Mouse (Mus musculus) MEL (cell line): Measurements from ENCODE around the gene Scn8a. TPM values are rescaled to one million over a fixed set of nuclear protein-coding genes. Genes with fewer than 3 reads are reported as not detected.

Experiments used
- DNase-seq: peaks from one replicate; pipeline ENCODE4 v3.0.0; 2011; ENCODE audit warnings: low read depth, low spot score
- H3K27ac ChIP-seq: 2 replicates; pipeline ENCODE4 v1.5.1; 2012; ENCODE audit warnings: low read depth, mild to moderate bottlenecking, control low read depth, low read length, moderate library complexity; ENCODE audit not compliant: control insufficient read depth
- H3K27me3 ChIP-seq, 2 experiments: fragments of 150-350 bp in 1 of 2; sonication (generic) in 1 of 2; 2 replicates each; pipeline ENCODE4 v1.6.1; 2012; ENCODE audit warnings: low read length in 2 of 2, mild to moderate bottlenecking in 2 of 2, improper control_type of control experiment in 1 of 2, moderate library complexity in 1 of 2; ENCODE audit not compliant: insufficient read depth in 2 of 2, control insufficient read depth in 1 of 2
- H3K36me3 ChIP-seq, 2 experiments: 2 replicates each; pipeline ENCODE4 v1.6.1; 2012 to 2014; ENCODE audit warnings: low read length in 2 of 2, improper control_type of control experiment in 1 of 2, inconsistent platforms in 1 of 2, mild to moderate bottlenecking in 1 of 2; ENCODE audit not compliant: insufficient read depth in 2 of 2, control insufficient read depth in 1 of 2
- H3K4me1 ChIP-seq, 2 experiments: fragments of 150-350 bp in 1 of 2; sonication (generic) in 1 of 2; 2 replicates each; pipeline ENCODE4 v1.6.1; 2012; ENCODE audit warnings: low read length in 2 of 2, improper control_type of control experiment in 1 of 2, mild to moderate bottlenecking in 1 of 2; ENCODE audit not compliant: insufficient read depth in 2 of 2, control insufficient read depth in 1 of 2
- H3K4me3 ChIP-seq, 2 experiments: fragments of 150-350 bp in 1 of 2; sonication (generic) in 1 of 2; 2 replicates each; pipeline ENCODE4 v1.5.1; 2012; ENCODE audit warnings: low read depth in 2 of 2, low read length in 2 of 2, mild to moderate bottlenecking in 2 of 2, moderate library complexity in 2 of 2, control low read depth in 1 of 2, improper control_type of control experiment in 1 of 2; ENCODE audit not compliant: control insufficient read depth in 1 of 2, insufficient read depth in 1 of 2
- H3K79me2 ChIP-seq: 2 replicates; pipeline ENCODE4 v1.6.1; 2012; ENCODE audit warnings: mild to moderate bottlenecking, low read length, moderate library complexity; ENCODE audit not compliant: control insufficient read depth, poor library complexity, insufficient read depth
- H3K9ac ChIP-seq: 2 replicates; pipeline ENCODE4 v1.6.1; 2012; ENCODE audit warnings: low read depth, mild to moderate bottlenecking, control low read depth, low read length, moderate library complexity; ENCODE audit not compliant: control insufficient read depth, poor library complexity, severe bottlenecking
- H3K9me3 ChIP-seq: fragments of 150-350 bp; sonication (generic); replicated peaks from 2 replicates; pipeline ENCODE4 v1.6.1; 2012; ENCODE audit warnings: mild to moderate bottlenecking, low read length, improper control_type of control experiment, moderate library complexity; ENCODE audit not compliant: insufficient read depth
- CHD2 ChIP-seq: IDR thresholded peaks from 2 replicates; pipeline ENCODE4 v1.6.1; 2011; ENCODE audit warnings: low read length, improper control_type of control experiment
- CTCF ChIP-seq, 3 experiments: IDR thresholded peaks in 2 of 3; conservative IDR thresholded peaks in 1 of 3; 2 replicates each; pipeline ENCODE4 v1.5.1; 2011 to 2012; ENCODE audit warnings: low read length in 3 of 3, low read depth in 2 of 3, mild to moderate bottlenecking in 2 of 3, improper control_type of control experiment in 1 of 3, inconsistent platforms in 1 of 3, mixed read lengths in 1 of 3, moderate library complexity in 1 of 3; ENCODE audit not compliant: control insufficient read depth in 1 of 3, insufficient read depth in 1 of 3, poor library complexity in 1 of 3, severe bottlenecking in 1 of 3
- ELF1 ChIP-seq: IDR thresholded peaks from 2 replicates; pipeline ENCODE4 v1.6.1; 2014; ENCODE audit warnings: low read depth, mild to moderate bottlenecking, inconsistent platforms, low read length, improper control_type of control experiment, moderate library complexity
- ETS1 ChIP-seq: IDR thresholded peaks from 2 replicates; pipeline ENCODE4 v1.6.1; 2012; ENCODE audit warnings: low read depth, mild to moderate bottlenecking, inconsistent platforms, low read length, improper control_type of control experiment, moderate library complexity
- HCFC1 ChIP-seq: IDR thresholded peaks from 2 replicates; pipeline ENCODE4 v1.6.1; 2012; ENCODE audit warnings: low read depth, mild to moderate bottlenecking, inconsistent platforms, low read length, improper control_type of control experiment, moderate library complexity
- JUND ChIP-seq: IDR thresholded peaks from 2 replicates; pipeline ENCODE4 v1.6.1; 2011; ENCODE audit warnings: low read depth, mild to moderate bottlenecking, improper control_type of control experiment, low read length
- MAFK ChIP-seq: IDR thresholded peaks from 2 replicates; pipeline ENCODE4 v1.6.1; 2011; ENCODE audit warnings: low read depth, mild to moderate bottlenecking, low read length, improper control_type of control experiment, borderline replicate concordance
- MAZ ChIP-seq: IDR thresholded peaks from 2 replicates; pipeline ENCODE4 v1.6.1; 2012; ENCODE audit warnings: low read depth, mild to moderate bottlenecking, inconsistent platforms, low read length, improper control_type of control experiment
- MYB ChIP-seq: IDR thresholded peaks from 2 replicates; pipeline ENCODE4 v1.6.1; 2011; ENCODE audit warnings: mild to moderate bottlenecking, low read depth, low read length, improper control_type of control experiment
- MYC ChIP-seq: IDR thresholded peaks from 2 replicates; pipeline ENCODE4 v1.6.1; 2011; ENCODE audit warnings: low read depth, mild to moderate bottlenecking, low read length, improper control_type of control experiment, moderate library complexity
- POLR2A ChIP-seq, 2 experiments: IDR thresholded peaks; 2 replicates each; pipeline ENCODE4 v1.6.1; 2011 to 2012; ENCODE audit warnings: low read length in 2 of 2, mild to moderate bottlenecking in 2 of 2, control low read depth in 1 of 2, improper control_type of control experiment in 1 of 2, low read depth in 1 of 2, moderate library complexity in 1 of 2; ENCODE audit not compliant: control insufficient read depth in 1 of 2, insufficient read depth in 1 of 2, poor library complexity in 1 of 2
- POLR2AphosphoS5 ChIP-seq: IDR thresholded peaks from 2 replicates; pipeline ENCODE4 v1.6.1; 2012; ENCODE audit warnings: low read depth, borderline replicate concordance, mild to moderate bottlenecking, inconsistent platforms, low read length, moderate library complexity, mixed read lengths
- RAD21 ChIP-seq: IDR thresholded peaks from 2 replicates; pipeline ENCODE4 v1.6.1; 2011; ENCODE audit warnings: mild to moderate bottlenecking, low read depth, low read length, improper control_type of control experiment
- SIN3A ChIP-seq: IDR thresholded peaks from 2 replicates; pipeline ENCODE4 v1.6.1; 2012; ENCODE audit warnings: low read length, improper control_type of control experiment, inconsistent platforms
- SMC3 ChIP-seq: IDR thresholded peaks from 2 replicates; pipeline ENCODE4 v1.6.1; 2011; ENCODE audit warnings: low read depth, low read length, improper control_type of control experiment
- TCF12 ChIP-seq: IDR thresholded peaks from 2 replicates; pipeline ENCODE4 v1.6.1; 2014; ENCODE audit warnings: low read depth, mild to moderate bottlenecking, inconsistent platforms, low read length, improper control_type of control experiment, moderate library complexity
- ZNF384 ChIP-seq: IDR thresholded peaks from 2 replicates; pipeline ENCODE4 v1.6.1; 2012; ENCODE audit warnings: low read depth, mild to moderate bottlenecking, inconsistent platforms, low read length, improper control_type of control experiment
- polyA plus RNA-seq, 2 experiments: library from polyadenylated mRNA; stranded (reverse) in 1 of 2; unstranded in 1 of 2; fragments of >175 nt in 1 of 2; fragments of >200 nt in 1 of 2; gene quantifications; 2 replicates each; pipeline versions ENCODE4 v1.2.1 to v1.2.4; 2012; ENCODE audit warnings: low replicate concordance in 2 of 2, low read depth in 1 of 2; ENCODE audit not compliant: insufficient read length in 2 of 2, insufficient read depth in 1 of 2, missing spikeins in 1 of 2
- total RNA-seq: library from RNA; depleted of rRNA; stranded (reverse); fragments of 300-350 nt; gene quantifications from 2 replicates; pipeline ENCODE4 v1.2.3, GENCODE M21; 2012

Gene Scn8a
- total and polyA plus RNA-seq, 3 experiments = 0.01 to 0.08 TPM; not detected in 1

GRCm38 (mm10) chr15:101077813-101078730 is 208.4 kb downstream of the Scn8a start, which contains the start of gene Fignl2:
Gene Fignl2, minus strand, starts transcription at chr15:101078567.
- H3K36me3 ChIP-seq = no peaks in the 10 kb centered on the region
- no peak for DNase-seq
- H3K79me2 ChIP-seq = no peaks in the 10 kb centered on the region
- H3K4me3 ChIP-seq = no peak within 1 kb of the TSS
- H3K27me3 ChIP-seq = peaks cover 0 to 5% of the 10 kb centered on the region in 2 experiments; a peak in 2 of 4 replicates
- H3K4me1 ChIP-seq = no peaks in the 10 kb centered on the region
- H3K9ac ChIP-seq = no peak within 1 kb of the TSS
- peak in 1 of 2 experiments; percentile 22; a peak in 1 of 4 replicates for TF ChIP-seq POLR2A (IDR thresholded peaks at IDR 0.05; ENCODE audit: control insufficient read depth in 1 of 2, insufficient read depth in 1 of 2, low read depth in 1 of 2, low read length in 2 of 2, poor library complexity in 1 of 2)
- TF ChIP-seq ETS1 = no peak
- H3K27ac ChIP-seq = no peak within 1 kb of the TSS
- no peaks in the 10 kb centered on the region for H3K9me3 ChIP-seq

DNA sequence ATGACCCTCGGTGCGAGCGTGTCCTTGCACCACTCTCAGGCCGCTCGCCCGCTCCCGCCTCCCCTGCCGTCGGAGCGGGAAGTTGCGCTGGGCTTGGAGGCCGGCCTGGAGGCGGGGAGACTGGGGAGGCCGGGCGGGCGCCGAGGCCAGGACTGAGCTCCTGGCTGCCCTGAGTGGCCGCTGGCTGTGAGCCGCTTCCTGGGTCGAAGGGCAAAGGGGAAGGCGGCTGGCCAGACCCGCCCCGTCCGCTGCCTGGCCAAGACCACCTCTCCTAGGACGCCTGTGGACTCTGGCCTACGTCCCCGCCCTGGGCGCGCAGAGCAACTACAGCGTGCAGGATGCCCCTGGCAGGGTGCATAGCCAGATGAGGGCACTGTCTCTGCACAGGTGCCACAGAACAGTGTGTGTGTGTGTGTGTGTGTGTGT is 209.1 kb downstream of the Scn8a start:
- no peak overlapping the region for H3K4me3 ChIP-seq
- no peak overlapping the region for H3K27ac ChIP-seq
- peaks cover 2 to 5% of the 10 kb centered on the region in 2 experiments; a peak in 3 of 4 replicates for H3K27me3 ChIP-seq
- no peak for DNase-seq
- TF ChIP-seq JUND (no peak), CHD2 (no peak), HCFC1 (no peak), MYC (no peak), ELF1 (no peak), TCF12 (no peak), MAFK (no peak), SMC3 (no peak), CTCF (IDR thresholded peaks at IDR 0.05 in 2 of 3, conservative IDR thresholded peaks at IDR 0.05 in 1 of 3; ENCODE audit: control insufficient read depth in 1 of 3, insufficient read depth in 1 of 3, low read depth in 2 of 3, low read length in 3 of 3, poor library complexity in 1 of 3, severe bottlenecking in 1 of 3) (no peak), SIN3A (no peak), MYB (no peak), ZNF384 (no peak), RAD21 (no peak), MAZ (no peak), POLR2A (IDR thresholded peaks at IDR 0.05; ENCODE audit: control insufficient read depth in 1 of 2, insufficient read depth in 1 of 2, low read depth in 1 of 2, low read length in 2 of 2, poor library complexity in 1 of 2) (no peak), POLR2AphosphoS5 (no peak)
- H3K9me3 ChIP-seq = no peaks in the 10 kb centered on the region
- no peaks in the 10 kb centered on the region for H3K4me1 ChIP-seq
- H3K9ac ChIP-seq = no peak overlapping the region
- no peaks in the 10 kb centered on the region for H3K36me3 ChIP-seq
- H3K79me2 ChIP-seq = no peaks in the 10 kb centered on the region
